Mouse (Mus musculus): ENCODE measurements around the gene Gm28036.

DNA sequence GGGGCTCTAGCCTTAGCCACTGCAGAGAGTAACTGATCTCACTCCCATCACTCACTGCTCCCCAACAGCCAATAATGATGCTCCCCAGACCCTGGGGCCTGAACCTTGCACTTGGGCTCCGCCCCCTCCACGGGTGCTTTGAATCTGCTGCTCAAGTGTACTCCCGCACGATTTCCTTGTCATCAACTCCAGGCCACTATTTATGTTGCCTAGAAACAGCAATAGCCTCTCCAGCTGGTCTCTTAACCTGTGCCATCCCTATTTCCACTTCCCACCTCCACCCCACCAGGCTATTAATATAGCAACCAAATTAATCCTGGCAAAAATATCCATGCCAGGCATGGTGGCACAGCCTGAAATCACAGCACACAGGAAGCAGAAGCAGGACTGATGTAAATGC, 47.2 kb downstream of the Gm28036 start:
- no peak for TF ChIP-seq CTCF (IDR thresholded peaks at IDR 0.05; ENCODE audit: low read depth, low read length)
- no peak for TF ChIP-seq EP300 (IDR thresholded peaks at IDR 0.05; ENCODE audit: insufficient read depth, low read depth, low read length)

Data from ES-Bruce4 (cell line).